Mouse (Mus musculus): ENCODE results near the gene Arpc1b.
A peak's percentile ranks its signal among the peaks of the same experiment; 100 is the strongest.
"Not testable (repeated sequence)": the region's sequence is repeated elsewhere in the genome, so short reads cannot be mapped to it uniquely, and the experiment has no call there.

The Arpc1b gene

GRCm38 (mm10) chr5:145114071-145114605, at the start of gene Arpc1b:
TSS of gene Arpc1b (plus strand) at chr5:145114215.
- Histone ChIP-seq H3K36me3 (ENCODE audit: control insufficient read depth, insufficient read depth, low read length, poor library complexity, severe bottlenecking) (no peaks in the 10 kb centered on the region; the same call in 1 of the 2 replicates), H3K27me3 (ENCODE audit: control insufficient read depth, insufficient read depth, low read length, poor library complexity, severe bottlenecking) (no peaks in the 10 kb centered on the region)
- peak; percentile 79 for DNase-seq (ENCODE audit: low read depth, low spot score)

- no peaks in the 10 kb centered on the region for H3K27me3 ChIP-seq (ENCODE audit: control insufficient read depth, insufficient read depth, low read length, poor library complexity, severe bottlenecking)
- H3K36me3 ChIP-seq (ENCODE audit: control insufficient read depth, insufficient read depth, low read length, poor library complexity, severe bottlenecking) = no peaks in the 10 kb centered on the region
- no peak for DNase-seq (ENCODE audit: low read depth, low spot score)
Measured at GRCm38 (mm10) chr5:145064765-145065340, 49.2 kb upstream of the Arpc1b start.

GRCm38 (mm10) chr5:145068863-145069262, 45.2 kb upstream of the Arpc1b start:
- Histone ChIP-seq H3K27me3 (ENCODE audit: control insufficient read depth, insufficient read depth, low read length, poor library complexity, severe bottlenecking) (no peaks in the 10 kb centered on the region), H3K36me3 (ENCODE audit: control insufficient read depth, insufficient read depth, low read length, poor library complexity, severe bottlenecking) (no peaks in the 10 kb centered on the region)
- no peak for DNase-seq (ENCODE audit: low read depth, low spot score)

- no peaks in the 10 kb centered on the region for H3K36me3 ChIP-seq (ENCODE audit: control insufficient read depth, insufficient read depth, low read length, poor library complexity, severe bottlenecking)
- no peaks in the 10 kb centered on the region for H3K27me3 ChIP-seq (ENCODE audit: control insufficient read depth, insufficient read depth, low read length, poor library complexity, severe bottlenecking)
- peak; percentile 82 for DNase-seq (ENCODE audit: low read depth, low spot score)
Measured at GRCm38 (mm10) chr5:145069707-145070106, 44.3 kb upstream of the Arpc1b start.

- Histone ChIP-seq H3K36me3 (ENCODE audit: control insufficient read depth, insufficient read depth, low read length, poor library complexity, severe bottlenecking) (no peaks in the 10 kb centered on the region), H3K27me3 (ENCODE audit: control insufficient read depth, insufficient read depth, low read length, poor library complexity, severe bottlenecking) (no peaks in the 10 kb centered on the region)
- DNase-seq (ENCODE audit: low read depth, low spot score) = peak; percentile 17
Measured at GRCm38 (mm10) chr5:145071342-145071741, 42.7 kb upstream of the Arpc1b start.

- no peak for DNase-seq (ENCODE audit: low read depth, low spot score)
- Histone ChIP-seq H3K27me3 (ENCODE audit: control insufficient read depth, insufficient read depth, low read length, poor library complexity, severe bottlenecking) (no peaks in the 10 kb centered on the region), H3K36me3 (ENCODE audit: control insufficient read depth, insufficient read depth, low read length, poor library complexity, severe bottlenecking) (no peaks in the 10 kb centered on the region)
Measured at GRCm38 (mm10) chr5:145075081-145075480, 38.9 kb upstream of the Arpc1b start.

- no peak for DNase-seq (ENCODE audit: low read depth, low spot score)
- Histone ChIP-seq H3K27me3 (ENCODE audit: control insufficient read depth, insufficient read depth, low read length, poor library complexity, severe bottlenecking) (no peaks in the 10 kb centered on the region), H3K36me3 (ENCODE audit: control insufficient read depth, insufficient read depth, low read length, poor library complexity, severe bottlenecking) (peaks cover 2% of the 10 kb centered on the region; the same call in 1 of the 2 replicates)
Measured at GRCm38 (mm10) chr5:145081866-145082613, 32.0 kb upstream of the Arpc1b start.

GRCm38 (mm10) chr5:145083201-145083600, 30.8 kb upstream of the Arpc1b start:
- H3K27me3 ChIP-seq (ENCODE audit: control insufficient read depth, insufficient read depth, low read length, poor library complexity, severe bottlenecking); DNase-seq (ENCODE audit: low read depth, low spot score); H3K36me3 ChIP-seq (ENCODE audit: control insufficient read depth, insufficient read depth, low read length, poor library complexity, severe bottlenecking): not testable (repeated sequence)

- Histone ChIP-seq H3K27me3 (ENCODE audit: control insufficient read depth, insufficient read depth, low read length, poor library complexity, severe bottlenecking) (no peaks in the 10 kb centered on the region), H3K36me3 (ENCODE audit: control insufficient read depth, insufficient read depth, low read length, poor library complexity, severe bottlenecking) (peaks cover 6% of the 10 kb centered on the region; the same call in 1 of the 2 replicates)
- DNase-seq (ENCODE audit: low read depth, low spot score) = peak; percentile 97
Measured at GRCm38 (mm10) chr5:145083632-145084451, 30.2 kb upstream of the Arpc1b start, which contains the start of the genes Arpc1a and Kpna7. TSS of gene Arpc1a (plus strand) at chr5:145083830. TSS of gene Kpna7 (minus strand) at chr5:145084030.

- H3K36me3 ChIP-seq (ENCODE audit: control insufficient read depth, insufficient read depth, low read length, poor library complexity, severe bottlenecking) = peaks cover 6% of the 10 kb centered on the region; the same call in 1 of the 2 replicates
- DNase-seq (ENCODE audit: low read depth, low spot score) = no peak
- no peaks in the 10 kb centered on the region for H3K27me3 ChIP-seq (ENCODE audit: control insufficient read depth, insufficient read depth, low read length, poor library complexity, severe bottlenecking)
Measured at GRCm38 (mm10) chr5:145084822-145085221, 29.2 kb upstream of the Arpc1b start.

- DNase-seq (ENCODE audit: low read depth, low spot score) = peak; percentile 15
- Histone ChIP-seq H3K36me3 (ENCODE audit: control insufficient read depth, insufficient read depth, low read length, poor library complexity, severe bottlenecking) (peaks cover 10% of the 10 kb centered on the region), H3K27me3 (ENCODE audit: control insufficient read depth, insufficient read depth, low read length, poor library complexity, severe bottlenecking) (no peaks in the 10 kb centered on the region)
Measured at GRCm38 (mm10) chr5:145088186-145088585, 25.8 kb upstream of the Arpc1b start.

GRCm38 (mm10) chr5:145089878-145090277, 24.1 kb upstream of the Arpc1b start:
- peaks cover 12% of the 10 kb centered on the region for H3K36me3 ChIP-seq (ENCODE audit: control insufficient read depth, insufficient read depth, low read length, poor library complexity, severe bottlenecking)
- H3K27me3 ChIP-seq (ENCODE audit: control insufficient read depth, insufficient read depth, low read length, poor library complexity, severe bottlenecking) = no peaks in the 10 kb centered on the region
- no peak for DNase-seq (ENCODE audit: low read depth, low spot score)

- DNase-seq (ENCODE audit: low read depth, low spot score) = no peak
- Histone ChIP-seq H3K27me3 (ENCODE audit: control insufficient read depth, insufficient read depth, low read length, poor library complexity, severe bottlenecking) (no peaks in the 10 kb centered on the region), H3K36me3 (ENCODE audit: control insufficient read depth, insufficient read depth, low read length, poor library complexity, severe bottlenecking) (peaks cover 11% of the 10 kb centered on the region)
Measured at GRCm38 (mm10) chr5:145096195-145096594, 17.8 kb upstream of the Arpc1b start.

GRCm38 (mm10) chr5:145098340-145098821, 15.6 kb upstream of the Arpc1b start:
- no peaks in the 10 kb centered on the region for H3K27me3 ChIP-seq (ENCODE audit: control insufficient read depth, insufficient read depth, low read length, poor library complexity, severe bottlenecking)
- H3K36me3 ChIP-seq (ENCODE audit: control insufficient read depth, insufficient read depth, low read length, poor library complexity, severe bottlenecking) = peaks cover 8% of the 10 kb centered on the region
- DNase-seq (ENCODE audit: low read depth, low spot score) = no peak

All from splenic B cell, adult 2 months (primary cell).